In the genomic region with DNA sequence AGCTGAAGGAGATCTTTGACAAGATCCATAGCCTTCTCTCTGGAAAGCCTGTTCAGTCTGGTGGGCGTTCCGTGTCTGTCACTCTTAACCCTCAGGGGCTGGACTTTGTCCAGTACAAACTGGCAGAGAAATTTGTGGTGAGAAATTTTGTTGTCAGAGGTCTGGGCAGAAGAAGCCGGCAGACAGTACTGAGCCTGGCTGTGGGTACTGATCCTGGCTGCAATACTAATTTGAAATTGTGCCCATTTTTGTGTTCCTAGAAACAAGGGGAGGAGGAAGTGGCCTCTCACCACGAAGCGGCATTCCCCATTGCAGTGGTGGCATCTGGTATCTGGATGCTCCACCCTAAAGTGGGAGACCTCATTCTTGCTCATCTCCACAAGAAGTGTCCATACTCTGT, we compare ENCODE assay signal across 12 mouse cellular contexts.
"Had no signal": no experiment of that assay in that cellular context is flagged by ENCODE, and none has a peak within 500 bp of the region (broad histone marks: within the 10 kb centered on the region; RNA-seq: fewer than 3 reads in every experiment).

No protein-coding gene starts in this region.

- DNase-seq: gastrocnemius, postnatal 14 days; gastrocnemius, postnatal 36 days; heart, adult 11 months; heart, adult 2 months; heart, postnatal 14 days; heart, postnatal 4 days; kidney, adult 8-10 months; kidney, postnatal 25 days; kidney, postnatal 4 days; liver; liver, embryonic 13.5 days; liver, postnatal 0 days had no signal
